Mouse (Mus musculus): ENCODE results near the gene Apc2.
"Not testable (repeated sequence)": the region's sequence is repeated elsewhere in the genome, so short reads cannot be mapped to it uniquely, and the experiment has no call there.

The Apc2 gene

GRCm38 (mm10) chr10:80342749-80343424, 47.1 kb downstream of the Apc2 start:
- DNase-seq (ENCODE audit: low spot score in 2 of 2): no peak

DNA sequence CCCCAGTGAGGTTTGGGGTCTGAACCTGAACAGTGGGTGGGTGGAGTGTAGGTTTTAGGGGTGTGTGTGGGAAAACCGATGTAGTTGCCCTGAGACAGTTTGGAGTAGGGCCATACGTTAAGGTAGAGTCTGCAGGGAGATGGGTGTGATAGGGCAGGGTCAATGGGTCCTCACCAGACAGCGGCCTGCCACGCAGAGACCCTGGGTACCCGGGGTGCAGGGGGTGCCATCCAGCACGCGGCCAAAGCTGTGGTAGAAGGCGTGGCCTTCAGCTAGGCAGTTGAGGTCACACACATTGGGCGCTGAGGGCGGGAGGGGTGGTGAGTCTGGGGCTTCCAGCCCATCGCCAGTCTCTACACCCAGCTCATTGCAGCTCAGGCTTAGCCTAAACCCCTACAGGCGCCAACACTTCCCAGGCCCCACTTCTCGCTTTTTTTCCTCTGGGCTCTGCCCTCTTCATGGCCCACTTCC, 47.7 kb downstream of the Apc2 start:
- DNase-seq (ENCODE audit: low spot score in 2 of 2): no peak

DNA sequence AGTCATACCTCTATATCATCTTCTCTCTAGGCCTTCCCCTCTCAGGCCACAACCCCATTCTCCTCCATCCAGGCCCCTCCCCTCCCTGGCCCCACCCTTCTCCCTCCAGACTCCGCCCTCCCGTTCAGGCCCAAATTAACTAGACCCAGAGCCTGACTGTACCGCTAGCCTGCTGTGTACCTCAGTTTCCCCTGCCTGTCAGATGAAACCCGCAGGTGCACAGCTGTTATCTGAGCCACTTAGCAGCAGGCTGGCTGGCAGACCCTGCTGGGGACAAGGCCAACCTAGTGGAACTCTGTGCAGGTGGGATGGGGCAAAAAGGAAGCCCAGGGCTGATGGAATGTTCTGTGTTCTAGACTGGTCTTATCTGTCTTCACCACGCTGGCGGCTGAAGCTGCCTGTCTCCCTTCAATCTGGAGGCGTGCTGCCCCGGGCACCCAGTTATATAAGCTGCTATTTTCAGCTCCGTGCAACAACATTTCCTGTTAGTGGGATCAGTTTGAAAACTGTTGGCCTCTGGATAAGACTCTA, 48.4 kb downstream of the Apc2 start:
- DNase-seq (ENCODE audit: low spot score in 2 of 2): no peak

GRCm38 (mm10) chr10:80345122-80345521, 49.3 kb downstream of the Apc2 start:
- DNase-seq (ENCODE audit: low spot score in 2 of 2): no peak

DNA sequence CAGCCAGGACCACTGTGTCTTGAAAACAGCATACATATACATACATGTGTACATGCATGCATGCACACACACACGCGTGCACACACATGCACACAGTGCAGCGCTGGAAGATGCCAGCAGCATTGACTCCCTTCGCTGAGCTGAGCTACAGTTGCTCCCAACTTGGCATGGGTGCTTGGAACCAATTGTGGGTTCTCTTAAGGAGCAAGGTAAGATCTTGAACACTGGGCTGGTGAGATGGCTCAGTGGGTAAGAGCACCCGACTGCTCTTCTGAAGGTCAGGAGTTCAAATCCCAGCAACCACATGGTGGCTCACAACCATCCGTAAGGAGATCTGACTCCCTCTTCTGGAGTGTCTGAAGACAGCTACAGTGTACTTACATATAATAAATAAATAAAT, 50.2 kb downstream of the Apc2 start:
- not testable (repeated sequence) for DNase-seq (ENCODE audit: low spot score in 2 of 2)

GRCm38 (mm10) chr10:80347514-80347967, 51.8 kb downstream of the Apc2 start:
- no peak for DNase-seq (ENCODE audit: low spot score in 2 of 2)

DNA sequence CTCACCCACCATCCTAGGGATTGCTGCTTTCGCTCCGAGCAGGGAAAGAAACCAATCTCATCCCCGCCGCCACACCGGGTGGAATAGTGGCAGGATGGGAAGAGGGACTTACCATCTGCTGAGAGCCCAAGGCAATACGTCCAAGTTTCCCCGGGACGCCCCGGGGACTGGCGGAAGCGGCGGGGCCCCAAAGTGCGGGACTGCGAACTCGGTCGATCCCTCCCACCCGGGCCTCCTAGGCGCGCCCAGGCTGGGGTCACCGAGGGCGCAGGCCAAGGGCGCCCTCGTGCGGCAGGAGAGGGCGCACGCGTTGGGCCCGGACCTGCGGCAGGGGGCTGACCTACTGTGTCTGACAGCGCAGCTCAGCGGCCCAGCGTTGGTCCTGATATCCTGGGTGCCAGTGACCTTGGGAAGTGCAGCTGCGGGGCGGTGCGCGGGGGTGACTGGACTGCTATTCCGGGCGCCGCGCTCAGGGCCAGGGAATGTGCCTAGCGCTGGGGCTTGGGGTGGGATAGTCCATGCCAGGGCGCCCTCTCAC, 52.5 kb downstream of the Apc2 start, which contains the start of gene Adamtsl5:
Adamtsl5 (minus strand) TSS at position 169 of the 538 bp plus-strand sequence.
- no peak for DNase-seq (ENCODE audit: low spot score in 2 of 2)

DNA sequence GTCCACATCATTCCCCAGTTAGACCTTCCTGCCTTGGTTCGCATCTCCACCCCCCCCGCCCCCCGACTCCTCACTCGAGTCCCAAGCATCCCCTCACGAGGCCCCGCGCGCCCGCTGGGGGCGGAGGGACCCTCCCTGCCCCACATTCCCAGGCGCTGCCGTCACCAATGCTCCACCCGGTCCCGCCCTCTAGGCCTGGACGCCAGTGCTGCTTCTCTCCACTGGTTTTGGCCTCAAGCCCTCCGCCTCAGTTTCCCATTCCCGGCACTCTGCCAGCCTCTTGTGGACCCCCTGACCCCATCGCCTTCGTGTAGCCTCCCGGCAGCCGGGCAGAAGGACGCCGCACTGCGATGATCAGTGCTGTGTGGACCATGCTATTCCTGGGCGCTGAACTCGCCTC, 53.2 kb downstream of the Apc2 start:
- DNase-seq (ENCODE audit: low spot score in 2 of 2): no peak

DNA sequence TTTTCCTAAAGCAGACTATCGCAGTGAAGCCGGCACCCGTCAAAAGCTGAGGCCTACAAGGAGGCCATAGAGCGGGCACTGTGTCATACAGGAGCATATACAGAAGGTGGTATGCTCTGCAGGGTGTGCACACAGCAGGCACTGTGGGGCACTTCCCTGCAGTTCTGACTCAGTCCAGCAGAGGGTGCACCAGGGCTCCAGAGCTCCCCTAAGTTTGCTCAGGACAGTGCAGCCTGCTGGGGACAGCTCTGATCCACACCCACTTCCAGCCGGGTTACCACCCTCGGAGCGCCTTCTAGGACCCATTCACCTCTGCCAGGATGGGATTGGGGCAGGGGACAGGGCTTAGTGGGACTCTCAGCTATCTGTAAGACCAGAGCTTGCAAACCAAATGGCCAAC, 54.5 kb downstream of the Apc2 start:
- DNase-seq (ENCODE audit: low spot score in 2 of 2): peak in 1 of 2 experiments; percentile 84

- DNase-seq (ENCODE audit: low spot score in 2 of 2): no peak
Observed at GRCm38 (mm10) chr10:80351896-80352295, 56.1 kb downstream of the Apc2 start.

- no peak for DNase-seq (ENCODE audit: low spot score in 2 of 2)
Observed at GRCm38 (mm10) chr10:80352727-80353126, 57.0 kb downstream of the Apc2 start.

DNA sequence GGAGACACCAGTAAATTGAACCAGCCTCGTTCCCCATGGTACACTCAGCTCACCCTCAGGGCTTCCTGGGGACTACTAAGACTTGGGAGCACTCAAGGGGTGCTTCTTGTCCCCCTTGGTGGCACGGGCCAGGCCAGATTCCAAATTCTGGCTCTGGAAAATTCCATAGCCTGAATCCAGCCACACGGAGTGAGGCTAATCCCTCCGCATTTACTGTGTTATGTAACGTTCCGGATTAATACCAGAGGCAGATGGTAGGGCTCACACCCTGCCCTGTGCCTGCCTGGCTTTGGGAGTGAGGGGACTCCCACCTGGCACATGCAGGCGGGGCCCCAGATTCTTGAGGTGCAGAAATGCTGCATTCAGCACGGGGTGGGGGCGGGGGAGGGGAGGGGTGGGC, 59.7 kb downstream of the Apc2 start:
- no peak for DNase-seq (ENCODE audit: low spot score in 2 of 2)

GRCm38 (mm10) chr10:80356001-80356682, 60.4 kb downstream of the Apc2 start, which contains the start of gene Plk5:
TSS of gene Plk5 (plus strand) at chr10:80356459.
- no peak for DNase-seq (ENCODE audit: low spot score in 2 of 2)

GRCm38 (mm10) chr10:80356737-80357136, 61.0 kb downstream of the Apc2 start:
- DNase-seq (ENCODE audit: low spot score in 2 of 2): no peak

DNA sequence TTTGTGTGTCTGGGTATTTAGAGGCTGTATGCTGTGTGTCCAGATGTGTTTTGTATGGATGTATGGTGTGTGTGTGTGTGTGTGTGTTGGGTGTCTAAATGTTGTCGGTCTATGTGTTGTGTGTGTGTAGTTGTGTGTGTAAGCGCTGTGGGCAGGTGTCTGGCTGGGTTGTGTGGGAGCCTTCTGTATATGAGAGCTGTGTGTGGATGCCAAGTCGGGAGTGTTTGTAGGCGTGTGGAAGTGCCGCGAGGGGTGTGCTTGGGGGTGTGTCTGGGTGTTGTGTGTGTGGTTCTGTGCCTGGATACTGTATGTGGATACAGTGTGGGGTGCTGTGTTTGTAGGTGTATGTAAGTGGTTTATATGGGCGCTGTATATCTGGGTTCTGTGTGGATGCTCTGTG, 61.6 kb downstream of the Apc2 start:
- peak in 1 of 2 experiments; percentile 59 for DNase-seq (ENCODE audit: low spot score in 2 of 2)

DNA sequence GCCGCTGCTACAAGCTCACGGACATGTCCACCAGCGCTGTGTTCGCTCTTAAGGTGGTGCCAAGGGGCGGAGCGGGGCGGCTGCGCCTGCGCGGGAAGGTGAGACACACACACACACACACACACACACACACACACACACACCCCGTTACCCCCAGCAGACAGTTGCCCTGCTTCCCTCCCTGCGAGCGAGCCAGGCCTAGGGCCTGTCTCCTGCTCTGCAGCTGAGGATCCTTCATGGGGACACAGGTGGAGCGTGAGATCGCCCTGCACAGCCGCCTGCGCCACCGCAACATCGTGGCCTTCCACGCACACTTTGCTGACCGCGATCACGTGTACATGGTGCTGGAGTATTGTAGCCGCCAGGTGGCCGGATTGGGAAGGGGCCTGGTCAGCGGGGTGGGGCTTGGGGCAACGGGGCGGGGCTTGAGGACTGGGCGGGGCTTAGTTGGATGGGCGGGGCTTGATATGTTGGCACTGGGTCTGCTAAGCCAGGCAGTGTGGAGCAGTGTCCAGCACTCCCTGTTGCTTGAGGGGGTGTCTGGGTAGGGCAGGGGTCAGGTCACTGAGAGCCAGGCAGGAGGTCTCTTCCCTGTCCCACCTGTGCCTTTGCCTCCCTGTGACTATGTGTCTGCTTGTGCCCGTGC, 62.3 kb downstream of the Apc2 start:
- no peak for DNase-seq (ENCODE audit: low spot score in 2 of 2)

DNA sequence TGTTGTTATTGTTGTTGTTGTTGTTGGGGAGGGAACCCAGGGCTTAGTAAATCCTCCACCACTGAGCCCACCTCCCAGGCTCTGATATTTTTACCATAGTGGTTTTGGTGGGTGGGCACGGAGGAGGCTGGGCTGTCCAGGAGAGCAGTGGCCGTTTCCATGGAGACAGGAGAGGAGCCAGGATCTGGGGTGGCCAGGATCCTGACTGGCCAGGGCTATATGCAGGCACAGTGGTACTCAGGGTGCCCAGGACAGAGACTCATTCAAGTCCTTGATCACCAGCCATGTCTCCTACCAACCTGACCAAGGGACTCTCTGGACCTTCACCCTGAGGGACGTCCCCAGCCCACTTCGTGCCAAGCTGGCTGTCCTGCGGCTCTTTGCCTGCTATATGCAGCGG, 68.0 kb downstream of the Apc2 start:
- DNase-seq (ENCODE audit: low spot score in 2 of 2): no peak

DNA sequence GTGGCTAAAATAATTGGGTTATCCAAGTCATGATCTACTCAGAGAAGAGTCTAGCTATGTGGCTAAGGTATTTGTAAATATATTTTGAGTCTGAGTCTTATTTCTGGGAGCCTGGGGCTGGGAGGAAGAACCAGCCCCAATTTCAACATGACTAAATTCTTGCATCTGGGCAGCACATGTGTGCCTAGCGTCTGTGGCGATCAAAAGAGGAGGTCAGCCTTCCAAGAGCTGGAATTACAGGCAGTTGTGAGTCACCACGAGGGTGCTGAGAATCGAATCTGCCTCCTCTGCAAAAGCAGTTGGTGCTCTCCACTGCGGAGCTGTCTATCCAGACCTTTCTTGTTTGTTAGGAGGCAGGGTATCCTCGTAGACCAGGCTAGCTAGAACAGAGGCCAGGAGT, 70.0 kb downstream of the Apc2 start:
- DNase-seq (ENCODE audit: low spot score in 2 of 2): no peak

All from left cerebral cortex, adult 9 months (tissue).